Mouse (Mus musculus) cerebellum, postnatal 25 days (tissue): ENCODE results near the gene Asnsd1.
"Not testable (repeated sequence)": the region's sequence is repeated elsewhere in the genome, so short reads cannot be mapped to it uniquely, and the experiment has no call there.

ENCODE experiments used
- DNase-seq, 2 experiments: peaks; one replicate each; pipeline ENCODE4 v3.0.0; 2021; ENCODE audit warnings: mixed read lengths in 2 of 2

Asnsd1 gene

GRCm38 (mm10) chr1:53352327-53353261 is at the start of gene Asnsd1, which contains the start of the genes Asdurf and Gm28551:
TSS of gene Asnsd1 (minus strand) at chr1:53352752.
TSS of gene Asdurf (minus strand) at chr1:53352619.
TSS of gene Gm28551 (minus strand) at chr1:53352667.
- DNase-seq = peak; percentile 97

DNA sequence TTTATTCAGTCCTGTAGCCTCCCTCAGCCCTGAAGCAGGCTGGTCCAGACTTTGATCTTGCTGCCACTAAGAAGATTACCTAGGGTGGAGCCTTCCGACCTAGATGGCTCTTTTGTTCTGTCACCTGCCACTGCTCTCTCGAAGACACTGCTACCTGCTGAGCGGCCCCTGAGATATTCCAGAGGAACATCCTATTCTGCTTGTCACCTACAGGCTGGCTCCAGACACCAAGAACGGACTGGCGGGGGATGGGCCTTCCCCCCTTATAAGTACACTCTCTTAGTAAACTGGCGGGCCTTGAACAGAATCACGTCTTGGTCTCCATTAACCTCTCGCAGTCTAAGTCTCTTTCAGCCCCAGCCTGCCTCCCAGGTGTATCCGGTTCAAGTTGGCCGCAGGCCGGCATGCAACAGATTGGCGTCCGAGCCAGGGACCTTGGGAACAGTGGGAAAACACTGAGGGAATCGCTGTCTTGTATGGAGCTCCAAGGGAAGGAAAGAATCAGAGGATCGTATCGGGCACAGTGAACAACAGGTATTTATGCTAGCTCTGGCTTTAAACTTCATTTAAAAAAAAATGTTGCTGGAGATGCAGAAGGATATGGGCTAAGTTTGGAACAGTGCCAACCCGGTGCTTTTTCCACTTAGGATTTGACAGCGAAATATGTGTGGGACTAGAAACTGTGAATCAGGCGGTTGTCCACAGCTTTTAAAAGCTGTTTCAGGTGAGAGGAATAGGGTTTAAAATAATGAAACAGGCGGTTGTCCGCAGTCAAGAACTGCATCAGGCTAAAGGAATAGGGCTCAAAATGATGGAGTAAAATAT is 41.6 kb upstream of the Asnsd1 start:
- DNase-seq = peak; percentile 54 to 63

- peak in 1 of 2 experiments; percentile 6 for DNase-seq
Measured at GRCm38 (mm10) chr1:53388762-53389161, 36.2 kb upstream of the Asnsd1 start.

GRCm38 (mm10) chr1:53384085-53384688 is 31.6 kb upstream of the Asnsd1 start:
- no peak for DNase-seq

GRCm38 (mm10) chr1:53377731-53378130 is 25.2 kb upstream of the Asnsd1 start:
- DNase-seq = no peak

DNA sequence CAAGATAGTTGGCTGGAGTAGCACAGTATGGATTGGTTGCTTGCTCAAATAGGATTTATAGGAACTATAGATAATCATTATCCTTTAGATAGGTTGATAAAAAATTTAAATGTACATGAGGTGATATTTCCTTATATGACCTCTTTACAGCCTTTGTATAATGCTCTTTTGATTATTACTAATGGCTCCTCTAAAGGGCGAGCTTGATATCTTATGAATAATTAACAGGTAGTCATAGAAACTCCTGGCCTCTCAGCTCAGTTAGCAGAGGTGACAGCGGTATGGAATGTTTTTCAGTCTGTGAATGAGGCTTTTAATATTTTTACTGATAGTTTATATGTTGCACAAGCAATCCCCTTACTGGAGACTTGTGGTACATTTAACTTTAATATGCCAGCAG is 23.4 kb upstream of the Asnsd1 start:
- not testable (repeated sequence) for DNase-seq

- no peak for DNase-seq
Measured at GRCm38 (mm10) chr1:53358988-53359387, 6.4 kb upstream of the Asnsd1 start.

GRCm38 (mm10) chr1:53341071-53341470 is 11.5 kb downstream of the Asnsd1 start:
- no peak for DNase-seq

GRCm38 (mm10) chr1:53337403-53337802 is 15.1 kb downstream of the Asnsd1 start:
- not testable (repeated sequence) for DNase-seq

DNA sequence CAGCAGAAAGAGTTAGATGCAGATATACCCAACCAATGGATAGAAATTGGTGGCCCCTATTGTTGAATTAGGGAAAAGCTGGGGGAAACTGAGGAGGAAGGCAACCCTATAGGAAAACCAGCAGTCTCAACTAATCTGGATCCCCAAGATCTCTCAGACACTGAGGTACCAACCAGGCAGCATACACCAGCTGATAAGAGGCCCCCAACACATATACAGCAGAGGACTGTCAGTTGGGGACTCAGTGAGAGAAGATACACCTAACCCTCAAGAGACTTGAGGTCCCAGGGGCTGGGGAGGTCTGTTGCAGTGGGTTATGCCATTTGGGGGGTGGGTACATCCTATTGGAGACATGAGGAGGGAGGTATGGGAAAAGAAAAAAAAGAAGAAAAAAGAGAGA is 17.1 kb downstream of the Asnsd1 start:
- no peak for DNase-seq

- DNase-seq = not testable (repeated sequence)
Measured at GRCm38 (mm10) chr1:53333527-53333926, 19.0 kb downstream of the Asnsd1 start.

DNA sequence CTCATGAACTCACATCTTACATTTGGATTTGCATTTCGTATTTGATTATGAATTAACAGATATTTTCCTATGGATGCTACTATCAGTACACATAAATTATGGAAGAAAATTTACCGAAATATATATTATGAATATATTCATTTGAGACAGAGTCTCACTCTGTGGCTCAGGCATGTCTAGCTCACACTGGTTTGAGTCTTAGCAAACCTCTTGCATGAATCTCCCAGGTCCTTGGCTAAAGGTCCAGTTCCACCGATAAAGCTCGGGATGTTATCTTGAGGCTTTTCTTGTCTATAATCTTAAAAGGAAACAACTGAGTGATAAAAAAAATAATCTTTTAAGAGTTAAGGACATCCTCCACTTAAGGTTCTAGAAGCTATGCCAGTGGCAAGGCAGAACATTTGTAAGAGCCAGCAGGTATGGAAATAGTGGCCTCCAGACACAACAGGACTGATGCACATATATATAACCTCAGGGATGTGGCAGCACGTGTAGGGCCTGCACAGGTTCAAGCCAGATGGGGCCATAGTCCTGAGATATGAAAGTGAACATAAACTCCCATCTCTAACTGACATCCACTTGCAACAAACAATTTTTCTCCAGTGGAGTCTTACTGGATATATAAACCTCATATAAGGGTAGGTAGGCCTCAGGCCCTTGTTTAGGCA is 27.6 kb downstream of the Asnsd1 start:
- no peak for DNase-seq

GRCm38 (mm10) chr1:53324277-53324676 is 28.3 kb downstream of the Asnsd1 start:
- DNase-seq = no peak

DNA sequence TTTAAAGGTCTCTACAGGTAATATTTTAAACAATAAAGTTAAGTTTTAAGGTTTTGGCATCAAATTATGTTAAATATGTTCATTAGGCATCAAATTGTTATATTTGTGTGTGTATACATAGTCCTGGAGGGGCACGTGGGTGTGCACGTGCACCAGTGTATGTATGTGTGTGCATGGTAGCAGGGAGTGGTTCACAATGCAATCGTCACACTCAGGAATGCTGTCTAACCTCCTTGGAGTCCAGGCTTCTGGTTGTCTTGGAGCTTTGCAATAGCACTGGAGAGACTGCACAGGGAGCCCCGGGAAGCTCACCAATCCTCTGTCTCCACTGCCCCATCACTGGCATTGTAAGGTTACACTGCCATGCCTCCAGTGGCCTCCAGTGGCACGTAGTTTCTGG is 29.3 kb downstream of the Asnsd1 start:
- no peak for DNase-seq

- no peak for DNase-seq
Measured at GRCm38 (mm10) chr1:53321662-53322344, 30.7 kb downstream of the Asnsd1 start.

- DNase-seq = peak; percentile 91 to 94
Measured at GRCm38 (mm10) chr1:53312989-53313967, 39.3 kb downstream of the Asnsd1 start, which contains the start of gene Osgepl1. TSS of gene Osgepl1 (plus strand) at chr1:53313624.

DNA sequence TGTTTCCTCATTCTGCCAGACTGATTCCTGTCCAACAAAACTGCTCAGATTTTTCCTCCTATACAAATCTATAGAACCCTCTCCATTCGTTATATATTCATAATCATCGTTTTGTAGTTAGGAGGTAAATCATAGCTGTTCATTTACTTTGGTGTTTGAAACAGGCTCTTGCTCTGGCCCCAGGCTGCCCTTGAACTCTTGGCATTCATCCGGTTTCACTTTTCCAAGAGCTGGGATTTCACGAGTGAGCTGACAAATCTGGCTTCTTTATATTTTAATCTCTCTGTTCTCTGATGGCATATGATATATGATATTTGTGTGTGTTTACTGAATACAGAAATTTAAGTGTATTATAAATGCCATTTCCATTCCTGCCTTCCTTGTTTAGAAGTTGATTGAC is 52.0 kb downstream of the Asnsd1 start:
- DNase-seq = no peak

DNA sequence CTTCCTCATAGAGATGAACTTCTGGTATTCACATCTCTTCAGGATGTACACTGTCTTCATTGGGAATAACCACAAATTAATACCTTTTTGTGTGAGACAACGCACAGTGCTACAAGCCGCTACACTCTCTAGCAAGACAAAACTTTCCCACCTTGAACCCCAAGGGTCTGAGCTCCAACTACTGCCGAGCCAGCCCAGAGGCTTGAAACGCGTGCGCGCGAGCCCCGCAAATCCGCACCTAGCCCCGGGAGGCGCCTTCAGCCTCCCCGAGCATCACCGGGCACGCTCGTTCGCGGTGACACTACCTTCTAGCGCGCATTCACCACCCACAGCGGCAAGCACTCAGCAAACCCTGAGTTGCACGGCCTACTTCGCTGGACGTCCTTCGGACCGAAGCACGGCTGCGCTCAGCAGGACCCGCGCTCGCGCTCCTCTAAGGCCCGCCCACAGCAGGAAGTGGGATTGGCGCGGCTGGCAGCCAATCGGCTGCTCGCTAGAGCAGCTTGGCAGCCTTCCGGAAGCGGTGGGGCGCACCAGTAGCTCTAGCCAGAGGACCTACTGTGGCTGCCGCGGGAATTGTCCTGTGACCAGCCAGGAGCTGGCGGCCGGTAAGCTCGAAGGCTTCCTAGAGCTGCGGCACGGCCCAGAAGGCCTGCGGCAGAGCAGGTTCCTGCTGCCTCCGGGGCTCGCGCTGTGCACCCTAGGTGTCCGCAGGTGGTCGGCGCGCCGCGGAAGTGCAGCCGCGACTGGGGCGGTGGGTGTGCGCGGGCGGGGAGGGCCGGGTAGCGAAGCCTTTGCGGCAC is 55.8 kb downstream of the Asnsd1 start, which contains the start of the genes Pms1, Ormdl1 and Gm28778:
TSS of gene Pms1 (minus strand) at position 438 of the 803 bp plus-strand sequence.
TSS of gene Ormdl1 (plus strand) at position 515 of the 803 bp plus-strand sequence.
TSS of gene Gm28778 (plus strand) at position 531 of the 803 bp plus-strand sequence.
- peak; percentile 98 to 99 for DNase-seq
